Mouse (Mus musculus): Measurements from ENCODE around the gene 9330182L06Rik. TPM values are rescaled to one million over a fixed set of nuclear protein-coding genes. Genes with fewer than 3 reads are reported as not detected.

Gene 9330182L06Rik
- total RNA-seq (2021): under 1 TPM; 0.20 to 0.29 TPM

DNA sequence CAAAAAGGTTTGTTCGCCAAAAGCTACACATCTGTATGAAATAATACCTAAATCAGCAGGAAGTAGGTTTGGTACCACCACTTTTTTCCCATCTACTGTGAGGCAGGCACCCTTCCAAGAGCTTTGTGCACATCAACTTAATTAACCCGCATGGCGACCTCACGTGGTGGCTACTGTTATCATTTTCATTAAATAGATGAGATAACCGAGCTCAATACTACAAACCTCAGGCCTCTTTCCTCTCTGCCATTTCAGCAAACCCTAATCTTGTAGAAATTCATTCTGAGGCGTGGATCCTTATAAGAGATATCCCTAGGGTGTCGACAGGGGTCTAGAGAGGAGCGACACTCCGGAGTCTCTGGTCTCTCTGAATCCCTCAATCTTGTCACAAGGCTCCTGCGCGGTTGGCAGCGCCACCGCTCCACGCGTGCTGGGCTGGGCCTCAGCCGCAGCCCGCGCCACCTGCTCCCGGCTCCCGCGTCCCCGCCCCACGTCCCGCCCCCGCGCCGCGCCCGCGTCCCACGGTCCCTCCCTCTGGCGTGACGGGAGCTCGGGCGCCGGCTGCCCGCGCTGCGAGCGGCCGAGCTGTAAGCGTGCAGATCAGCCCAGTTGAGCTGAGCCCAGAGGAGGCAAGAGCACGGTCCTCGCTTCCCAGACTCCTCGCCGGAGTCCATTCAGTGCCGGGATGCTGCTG, at the start of gene 9330182L06Rik:
Gene 9330182L06Rik (plus strand): TSS at position 533 of the 694 bp plus-strand sequence.
- DNase-seq (ENCODE audit: low spot score): no peak
- intact Hi-C loops (cut with DNase I): no loop called here

DNA sequence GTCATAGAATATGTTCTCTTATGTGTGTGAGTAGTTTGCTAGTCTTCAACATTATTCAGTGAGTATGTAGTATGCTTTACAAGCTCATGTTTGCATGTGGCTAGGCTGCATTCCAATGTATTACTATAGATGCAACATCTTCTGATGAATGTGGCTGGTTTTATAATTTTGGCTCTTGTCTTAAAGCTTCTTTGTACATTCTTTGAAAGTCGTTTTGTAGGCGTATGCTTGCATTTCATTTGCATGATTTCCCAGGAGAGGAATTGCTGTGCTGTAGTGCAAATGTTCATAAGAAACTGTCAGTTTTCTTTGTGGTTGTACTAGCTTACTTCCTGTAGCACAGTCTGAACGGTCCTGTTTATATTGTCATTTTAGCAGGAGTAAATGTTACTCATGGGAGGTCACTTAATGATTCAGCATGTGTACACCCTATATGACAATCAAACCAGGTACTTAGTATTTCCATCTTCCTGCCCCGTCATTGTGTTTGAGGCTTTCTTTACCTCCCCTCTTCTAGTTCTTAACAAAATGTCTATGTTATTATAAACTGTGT, 38.4 kb upstream of the 9330182L06Rik start:
- no peak for DNase-seq (ENCODE audit: low spot score)
- intact Hi-C loops (cut with DNase I): no loop called here

DNA sequence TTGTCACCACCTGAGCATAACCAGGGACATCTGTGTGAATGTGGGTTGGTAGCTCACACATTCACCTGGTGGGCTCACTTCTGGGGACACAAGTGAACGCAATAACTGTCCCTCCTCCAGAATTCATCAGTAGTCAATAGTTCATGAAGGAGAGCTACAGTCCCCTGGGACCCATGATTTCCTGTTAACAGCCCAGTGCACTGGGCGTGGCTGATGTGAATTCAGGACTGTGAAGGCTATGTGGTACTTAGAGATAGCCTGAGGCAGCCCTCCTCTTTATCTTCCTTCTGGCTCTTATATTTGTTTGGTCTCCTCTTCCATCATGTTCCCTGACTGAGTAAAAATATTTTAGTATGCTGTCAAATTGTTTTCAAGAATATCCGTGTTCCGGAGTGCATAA, 1.6 kb upstream of the 9330182L06Rik start:
- DNase-seq (ENCODE audit: low spot score): no peak

DNA sequence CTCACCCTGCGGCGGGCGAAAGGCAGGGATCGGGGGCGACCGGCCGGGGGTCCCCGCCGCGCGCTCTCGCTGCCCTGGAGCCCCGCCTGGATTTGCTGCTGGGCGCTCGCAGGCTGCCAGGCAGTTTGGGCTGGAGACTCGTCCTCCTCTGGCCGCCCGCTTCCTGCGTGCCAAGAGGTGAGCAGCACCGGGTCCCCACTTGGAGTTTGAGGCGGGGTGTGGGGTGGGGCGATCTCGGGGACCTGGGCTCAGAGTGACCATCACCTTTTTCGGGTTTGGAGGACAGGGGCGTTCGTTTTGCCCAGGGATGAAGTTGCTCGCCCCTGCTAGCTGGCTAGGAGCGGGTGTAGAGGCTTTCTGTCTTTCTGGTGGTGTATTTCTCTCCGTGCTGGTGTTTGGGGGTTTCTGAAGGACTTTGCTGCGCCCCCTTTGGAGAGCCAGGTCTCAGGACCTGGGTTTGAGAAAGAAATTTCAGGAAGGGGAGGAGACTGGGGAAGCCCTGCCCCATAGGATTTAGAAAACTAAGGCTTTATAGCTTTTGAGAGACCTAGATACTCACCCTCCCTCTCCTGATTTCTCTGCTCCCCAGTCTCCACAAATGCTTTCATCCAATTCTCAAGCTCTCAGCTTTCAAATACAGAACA, 484 bp downstream of the 9330182L06Rik start:
- intact Hi-C loops (cut with DNase I): no loop called here

More for the DNA sequence above, 1.6 kb upstream of the 9330182L06Rik start:
- intact Hi-C loops (cut with DNase I): no loop called here

DNA sequence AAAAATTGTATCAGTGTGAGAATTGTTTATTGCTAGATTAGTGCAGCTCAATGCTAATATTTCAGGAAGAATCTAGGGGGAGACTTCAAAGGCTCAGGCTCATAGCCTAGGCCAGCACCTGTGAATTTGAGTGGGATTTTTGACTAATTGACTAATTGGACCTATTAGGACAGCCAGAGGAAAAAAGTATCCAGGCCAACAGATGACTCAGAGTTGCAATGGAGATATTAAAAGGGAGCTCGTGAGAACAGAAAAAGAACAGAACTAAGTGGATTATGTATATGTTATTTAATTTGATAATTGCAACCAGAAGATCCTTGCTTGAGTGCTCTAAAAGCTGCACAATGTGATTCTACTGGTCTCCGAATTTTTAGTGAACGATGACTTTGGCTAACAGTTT, 3.7 kb downstream of the 9330182L06Rik start:
- intact Hi-C loops (cut with DNase I): no loop called here
- DNase-seq (ENCODE audit: low spot score): no peak

More for the DNA sequence above, 484 bp downstream of the 9330182L06Rik start:
- DNase-seq (ENCODE audit: low spot score): no peak

DNA sequence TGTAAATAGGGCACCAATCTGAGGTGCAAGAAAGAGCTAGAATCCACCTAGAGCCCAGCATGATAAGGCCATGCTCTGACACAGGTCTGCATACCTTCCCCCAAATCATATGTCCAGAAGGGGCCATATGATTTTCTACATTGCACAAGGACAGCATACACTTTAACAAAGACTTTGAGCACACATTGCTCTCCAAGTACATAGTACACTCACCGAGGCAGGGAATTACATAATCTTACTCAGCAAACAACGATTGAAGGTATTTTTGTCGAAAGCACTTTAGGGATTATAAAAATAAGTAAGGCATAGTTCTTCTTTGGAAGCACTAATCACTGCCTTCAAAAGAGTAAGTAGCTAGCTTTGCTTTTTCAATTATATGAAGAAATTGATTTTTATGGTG, 7.1 kb downstream of the 9330182L06Rik start:
- DNase-seq (ENCODE audit: low spot score): no peak
- intact Hi-C loops (cut with DNase I): no loop called here

DNA sequence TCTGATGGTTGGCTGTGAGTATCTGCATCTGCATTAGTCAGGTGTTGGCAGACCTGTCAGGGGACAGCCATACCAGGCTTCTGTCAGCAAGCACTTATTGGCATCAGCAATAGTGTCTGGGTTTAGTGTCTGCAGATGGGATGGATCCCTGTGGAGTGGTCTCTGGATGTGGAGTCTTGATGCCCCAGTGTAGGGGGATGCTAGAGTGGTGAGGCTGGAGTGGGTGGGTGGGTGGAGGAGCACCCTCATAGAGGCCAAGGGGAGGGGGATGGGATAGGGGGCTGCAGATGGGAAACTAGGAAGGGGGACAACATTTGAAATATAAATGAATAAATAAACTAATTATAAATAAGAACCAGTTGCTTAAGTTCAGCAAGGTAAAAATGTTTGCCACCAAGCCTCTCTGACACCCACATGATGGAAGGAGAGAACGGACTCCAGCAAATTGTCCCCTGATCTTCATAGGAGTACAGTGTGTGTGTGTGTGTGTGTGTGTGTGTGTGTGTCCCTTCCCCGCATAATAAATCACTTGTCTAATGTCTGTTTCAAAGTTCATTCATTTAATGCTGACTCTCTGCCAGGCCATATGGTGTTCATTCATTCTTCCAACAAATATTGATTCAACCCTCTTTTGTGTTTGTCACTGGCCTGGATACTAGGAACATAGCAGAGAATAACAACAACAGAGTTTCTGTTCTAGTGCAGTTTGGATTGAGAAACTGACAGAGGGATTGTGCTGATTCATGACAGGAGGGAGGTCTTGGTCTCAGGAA, 30.0 kb downstream of the 9330182L06Rik start:
- intact Hi-C loops (cut with DNase I): no loop called here
- DNase-seq (ENCODE audit: low spot score): no peak

DNA sequence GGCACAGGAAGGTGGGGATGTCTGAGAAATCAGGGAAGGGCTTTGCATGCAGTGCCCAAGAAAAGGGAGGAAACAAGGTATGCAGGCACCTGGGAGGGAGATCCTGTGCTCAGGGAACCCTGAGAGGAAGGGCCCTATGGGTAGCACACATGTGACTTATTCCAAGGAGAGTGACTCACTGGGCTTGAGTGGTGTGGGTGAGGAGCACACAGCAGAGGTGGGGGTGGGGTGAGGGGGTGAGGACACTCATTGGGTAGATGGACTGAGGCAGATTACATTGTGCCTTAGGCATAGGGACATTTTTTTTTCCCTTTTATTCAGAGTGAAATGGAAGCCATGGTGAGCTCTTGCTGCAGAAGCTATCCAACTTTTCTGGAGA, 30.6 kb downstream of the 9330182L06Rik start:
- no peak for DNase-seq (ENCODE audit: low spot score)
- intact Hi-C loops (cut with DNase I): no loop called here

DNA sequence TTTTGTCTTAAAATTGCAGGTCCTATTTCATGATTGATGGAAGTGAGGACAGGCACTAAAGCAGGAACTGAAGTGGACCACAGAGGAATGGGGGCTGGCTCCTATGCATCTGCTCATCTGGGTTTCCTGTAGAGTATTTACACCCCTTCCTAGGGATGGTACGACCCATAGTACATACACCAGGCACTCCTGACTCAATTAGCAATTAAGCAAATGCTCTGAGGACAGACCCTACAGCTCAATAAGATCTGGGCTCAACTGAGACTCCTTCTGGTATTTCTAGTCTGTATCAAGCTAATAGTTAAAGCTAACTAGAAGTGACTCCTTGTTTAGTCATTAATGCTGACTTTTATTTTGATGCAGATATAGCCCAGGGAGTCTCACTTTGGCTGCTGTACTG, 60.9 kb downstream of the 9330182L06Rik start:
- intact Hi-C loops (cut with DNase I): no loop called here
- no peak for DNase-seq (ENCODE audit: low spot score)

DNA sequence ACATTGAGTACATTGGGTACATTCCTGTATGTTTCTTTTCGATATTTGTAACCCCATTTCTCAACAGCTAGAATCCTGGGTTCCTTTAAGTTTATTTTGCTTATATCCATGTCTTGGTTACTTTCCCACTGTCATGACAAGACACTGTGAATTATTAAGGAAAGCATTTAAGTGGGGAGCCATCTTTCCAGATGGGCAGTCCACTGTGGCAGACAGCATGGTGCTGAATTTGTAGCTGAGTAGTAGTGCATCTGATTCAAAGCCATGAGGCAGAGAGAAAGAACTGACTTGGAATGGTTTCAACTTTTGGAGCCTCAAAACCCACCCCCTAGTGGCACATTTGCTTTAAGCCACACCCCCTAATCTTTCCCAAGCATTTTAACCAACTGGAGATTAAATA, 61.6 kb downstream of the 9330182L06Rik start:
- DNase-seq (ENCODE audit: low spot score): no peak
- intact Hi-C loops (cut with DNase I): no loop called here

DNA sequence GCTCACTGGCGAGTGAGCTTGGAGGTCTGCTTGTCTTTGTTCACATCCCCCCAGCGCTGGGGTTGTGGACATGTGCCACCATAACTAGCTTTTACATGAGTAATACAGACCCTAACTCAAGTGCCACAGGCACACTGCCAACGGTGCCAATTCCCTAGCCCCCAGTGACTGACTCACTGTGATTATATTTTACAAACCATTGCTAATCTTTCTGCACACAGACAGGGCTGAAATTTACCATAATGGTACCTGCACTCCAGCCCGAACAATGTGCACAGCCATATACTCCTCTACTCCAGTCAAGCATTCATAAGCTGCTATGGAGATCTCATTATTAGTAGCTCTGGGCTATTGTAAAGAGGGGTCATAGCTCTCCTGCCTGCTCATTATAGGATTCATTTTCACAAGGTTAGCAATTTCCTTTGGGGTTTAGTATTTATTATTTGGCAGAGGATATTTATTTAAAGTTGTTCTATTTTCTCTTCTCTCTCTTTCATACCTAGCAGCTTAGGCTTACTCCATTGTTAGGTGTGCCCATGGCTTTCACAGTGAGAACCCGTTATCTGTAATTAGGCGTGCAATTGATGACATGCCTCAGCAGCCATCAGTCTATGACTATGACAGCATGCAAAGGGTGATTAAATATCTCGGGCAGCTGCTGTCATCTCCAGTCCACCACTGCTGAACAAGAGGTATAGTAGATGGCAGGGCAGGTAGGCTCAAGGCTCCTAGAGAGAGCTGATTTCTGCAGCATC, 73.0 kb downstream of the 9330182L06Rik start:
- no peak for DNase-seq (ENCODE audit: low spot score)
- intact Hi-C loops (cut with DNase I): no loop called here

DNA sequence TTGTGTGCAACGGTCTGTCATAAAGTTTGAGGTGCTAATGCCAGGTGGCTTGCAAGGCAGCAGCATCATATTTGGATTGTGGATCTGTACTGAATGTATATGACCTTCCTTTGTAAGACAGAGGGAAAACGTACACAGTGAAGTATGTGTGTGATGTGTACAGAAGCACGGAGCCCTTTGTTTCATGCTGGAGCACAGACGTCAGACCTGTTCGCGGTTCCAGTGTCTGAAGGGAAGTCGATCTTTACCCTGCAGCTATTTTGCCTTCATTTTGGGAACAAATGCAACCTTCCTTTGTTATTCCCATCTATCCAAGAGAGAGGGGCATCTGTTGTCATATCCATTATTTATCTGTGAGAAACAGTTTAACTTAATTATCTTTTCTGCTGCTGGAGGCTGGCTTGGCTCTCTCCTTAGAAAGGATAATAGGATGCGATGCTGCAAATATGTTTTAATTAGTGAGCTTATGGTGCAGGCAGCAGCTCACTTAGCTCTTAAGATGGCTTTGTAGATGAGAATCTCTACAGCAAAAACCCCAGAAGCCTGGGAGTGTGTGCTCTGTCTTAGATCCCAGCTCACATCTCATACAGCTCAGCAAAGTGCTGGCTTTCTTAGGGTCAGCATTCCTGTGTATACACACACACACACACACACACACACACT, 73.7 kb downstream of the 9330182L06Rik start:
- intact Hi-C loops (cut with DNase I): no loop called here
- no peak for DNase-seq (ENCODE audit: low spot score)

DNA sequence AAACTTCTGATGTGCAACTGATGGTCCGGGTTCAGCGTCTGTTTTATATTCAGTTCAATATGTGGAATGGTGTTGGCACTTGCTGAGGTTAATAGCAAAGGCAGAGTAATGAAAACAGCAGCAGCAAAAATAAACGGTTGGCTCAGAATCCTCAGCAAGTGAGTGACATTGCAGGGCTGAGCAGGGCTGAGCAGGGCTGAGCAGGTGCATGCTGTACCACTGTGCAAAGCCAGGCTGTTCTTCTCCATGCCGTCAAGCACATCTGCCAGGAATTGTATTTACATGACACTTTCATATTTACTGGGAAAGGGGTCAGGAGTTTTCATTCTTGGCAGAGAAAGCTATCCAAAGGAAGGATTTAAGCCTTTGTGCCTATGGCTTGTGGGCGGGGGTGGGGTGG, 78.7 kb downstream of the 9330182L06Rik start:
- intact Hi-C loops (cut with DNase I): no loop called here
- DNase-seq (ENCODE audit: low spot score): no peak

DNA sequence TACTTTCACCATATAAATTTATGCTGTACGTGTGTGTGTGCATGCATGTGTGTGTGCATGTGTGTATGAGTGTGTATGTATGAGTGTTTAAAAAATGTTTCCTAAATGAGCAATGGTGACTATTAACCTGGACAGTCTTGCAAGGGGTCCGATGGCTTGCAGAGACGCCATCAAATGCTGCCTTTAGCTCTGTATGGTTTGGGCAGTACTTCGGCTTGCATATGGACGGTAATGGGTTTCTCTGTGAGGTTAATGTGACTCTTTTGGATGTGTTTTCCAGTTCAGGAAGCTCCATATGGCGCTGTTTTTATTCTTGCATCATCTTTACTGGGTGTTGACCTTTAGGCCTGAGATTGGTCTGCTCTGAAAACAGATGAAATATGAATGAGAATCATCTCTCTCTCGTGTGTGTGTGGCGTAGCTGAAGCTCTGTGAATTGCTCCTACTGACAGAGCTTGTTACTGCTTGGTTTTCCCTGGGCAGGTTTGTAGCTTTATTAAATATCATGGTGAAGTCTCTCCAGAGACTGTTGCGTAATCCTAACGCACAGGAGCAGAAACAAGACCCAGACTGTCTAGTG, 79.2 kb downstream of the 9330182L06Rik start:
- intact Hi-C loops (cut with DNase I): no loop called here

DNA sequence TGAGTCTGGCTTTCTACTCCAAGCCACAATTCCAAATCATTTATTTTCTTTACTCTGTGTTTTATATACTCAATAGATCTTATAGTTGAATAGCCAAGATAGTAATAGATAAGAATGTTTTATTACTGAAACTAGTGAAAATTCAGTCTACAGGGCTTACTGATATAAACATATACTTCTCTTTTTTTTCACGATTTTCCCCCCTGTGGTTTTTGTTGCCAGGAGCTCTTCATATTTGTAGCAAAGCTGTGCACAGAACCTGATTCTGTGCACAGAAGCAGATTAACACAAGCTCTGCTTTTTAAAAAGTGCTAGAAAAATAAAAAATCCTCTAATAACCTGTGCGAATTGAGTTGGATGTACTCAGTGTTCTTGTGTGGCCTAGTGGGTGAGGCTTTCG, 79.7 kb downstream of the 9330182L06Rik start:
- intact Hi-C loops (cut with DNase I): no loop called here

More for the DNA sequence above, 79.2 kb downstream of the 9330182L06Rik start:
- DNase-seq (ENCODE audit: low spot score): no peak

DNA sequence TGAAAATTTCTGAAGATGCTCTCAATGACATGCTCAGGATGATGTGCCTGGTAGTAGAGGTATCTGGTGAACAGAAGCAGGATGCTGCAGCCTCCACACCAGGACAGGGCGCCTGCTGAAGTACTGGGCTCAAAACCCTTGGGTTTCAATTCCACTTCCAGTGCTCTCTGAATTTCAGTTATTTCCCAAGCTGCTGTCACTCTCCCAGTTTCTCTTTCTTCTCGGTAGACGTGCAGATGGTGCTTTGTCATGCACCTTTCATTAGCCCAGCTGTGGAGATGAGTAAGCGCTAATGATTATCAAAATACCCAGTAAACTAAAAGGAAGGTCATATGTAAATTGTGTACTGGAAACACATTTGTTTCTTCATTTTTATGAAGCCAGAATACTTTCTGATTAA, 80.6 kb downstream of the 9330182L06Rik start:
- intact Hi-C loops (cut with DNase I): no loop called here
- no peak for DNase-seq (ENCODE audit: low spot score)

More for the DNA sequence above, 79.7 kb downstream of the 9330182L06Rik start:
- no peak for DNase-seq (ENCODE audit: low spot score)

DNA sequence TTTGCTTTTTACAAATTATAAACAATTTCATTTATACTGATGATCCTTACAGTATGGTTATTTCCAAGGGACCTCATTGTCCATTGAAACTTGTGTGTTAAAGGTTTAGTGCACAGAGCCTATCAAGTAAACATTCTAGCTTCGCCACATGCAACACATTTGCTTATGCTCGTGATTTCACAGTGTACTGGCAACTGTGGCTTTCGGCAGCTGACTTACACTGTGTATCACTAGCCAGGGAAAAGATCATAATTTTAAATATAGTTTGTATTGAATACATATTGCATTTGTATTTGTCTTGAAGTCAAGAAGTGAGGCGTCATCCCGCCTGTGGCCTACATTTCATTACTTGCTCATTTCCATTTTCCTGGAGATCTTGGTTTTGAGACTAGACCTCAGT, 86.2 kb downstream of the 9330182L06Rik start:
- no peak for DNase-seq (ENCODE audit: low spot score)
- intact Hi-C loops (cut with DNase I): no loop called here

DNA sequence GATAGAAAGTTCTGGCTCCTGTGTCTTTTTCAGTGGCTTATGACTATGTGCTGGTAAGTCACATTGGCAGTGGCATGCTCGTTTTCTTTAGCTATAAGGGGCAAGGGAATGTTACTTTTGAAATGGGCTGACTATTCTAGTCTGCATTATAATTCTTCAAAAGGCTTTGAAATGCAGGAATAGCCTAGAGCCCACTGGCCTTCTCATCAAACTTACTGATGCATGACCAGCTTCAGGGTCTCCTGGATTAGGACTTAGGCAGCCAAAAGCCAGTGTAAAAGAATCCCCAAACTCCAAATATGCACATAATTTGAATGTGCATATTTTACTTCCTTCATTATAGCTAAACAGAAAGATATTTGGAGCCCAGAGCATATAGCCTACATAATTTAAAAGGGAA, 86.7 kb downstream of the 9330182L06Rik start:
- DNase-seq (ENCODE audit: low spot score): no peak
- intact Hi-C loops (cut with DNase I): no loop called here

DNA sequence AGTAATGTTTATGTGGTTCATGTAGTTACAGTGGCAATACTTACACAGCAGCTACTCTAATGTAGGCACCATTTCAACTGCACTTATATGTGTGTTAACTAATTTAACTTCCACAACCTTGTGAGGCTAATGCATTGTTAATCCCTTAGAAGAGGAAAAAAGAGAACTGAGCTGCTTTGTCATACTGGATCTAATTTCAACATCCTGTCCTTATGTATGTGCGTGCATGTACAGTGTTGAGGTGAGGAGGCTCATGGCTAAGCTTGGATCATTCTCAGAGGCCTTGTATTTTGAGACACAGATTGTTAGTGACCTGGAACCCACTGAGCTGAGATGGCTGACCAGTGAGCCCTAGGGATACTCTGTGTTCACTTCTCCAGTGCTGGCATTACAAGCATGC, 88.3 kb downstream of the 9330182L06Rik start:
- intact Hi-C loops (cut with DNase I): no loop called here
- no peak for DNase-seq (ENCODE audit: low spot score)

Data from heart, postnatal 25 days (tissue).